Mouse (Mus musculus) liver, embryonic 11.5 days (tissue): ENCODE data around the gene Zfp810. TPM values are rescaled to one million over a fixed set of nuclear protein-coding genes. Genes with fewer than 3 reads are reported as not detected.
A peak's percentile ranks its signal among the peaks of the same experiment; 100 is the strongest.

Source experiments
- ATAC-seq: fragments of 200-750 bp; cut with Nextera tagmentation; replicated peaks from 2 replicates; pipeline ENCODE4 v1.8.0; 2017; ENCODE audit warnings: moderate number of reproducible peaks, mild to moderate bottlenecking, moderate TSS enrichment, moderate library complexity; ENCODE audit not compliant: low FRiP score
- DNase-seq: peaks from one replicate; pipeline ENCODE4 v3.0.0-alpha.2; 2017; ENCODE audit warnings: low spot score
- H3K27ac ChIP-seq: fragments of 300-500 bp; sonication (generic); 2 replicates; pipeline ENCODE4 v1.5.1; 2014; ENCODE audit warnings: mild to moderate bottlenecking, low read depth, low read length, control low read depth
- H3K27me3 ChIP-seq: fragments of 300-500 bp; sonication (generic); replicated peaks from 2 replicates; pipeline ENCODE4 v1.6.1; 2014; ENCODE audit warnings: low read length, mixed read lengths; ENCODE audit not compliant: control insufficient read depth, insufficient read depth
- H3K36me3 ChIP-seq: fragments of 300-500 bp; sonication (generic); 2 replicates; pipeline ENCODE4 v1.6.1; 2014; ENCODE audit warnings: mild to moderate bottlenecking, low read length, moderate library complexity, mixed read lengths; ENCODE audit not compliant: control insufficient read depth, insufficient read depth
- H3K4me1 ChIP-seq: fragments of 300-500 bp; sonication (generic); replicated peaks from 2 replicates; pipeline ENCODE4 v1.6.1; 2014; ENCODE audit warnings: low read length, mixed read lengths; ENCODE audit not compliant: control insufficient read depth, insufficient read depth
- H3K4me2 ChIP-seq: fragments of 300-500 bp; sonication (generic); 2 replicates; pipeline ENCODE4 v1.6.1; 2014; ENCODE audit warnings: mild to moderate bottlenecking, control low read depth, moderate library complexity
- H3K4me3 ChIP-seq: fragments of 300-500 bp; sonication (generic); 2 replicates; pipeline ENCODE4 v1.5.1; 2014; ENCODE audit warnings: low read depth, low read length, control low read depth
- H3K9ac ChIP-seq: fragments of 300-500 bp; sonication (generic); 2 replicates; pipeline ENCODE4 v1.6.1; 2014; ENCODE audit warnings: low read depth, low read length, control low read depth
- H3K9me3 ChIP-seq: fragments of 300-500 bp; sonication (generic); 2 replicates; pipeline ENCODE4 v1.6.1; 2016; ENCODE audit warnings: low read length, inconsistent platforms, mixed read lengths; ENCODE audit not compliant: control insufficient read depth
- WGBS: fragments of 180-500 bp; shearing (Covaris S2); extraction: QIAGEN DNeasy Blood & Tissue Kit; methylation state at CpG from one replicate; pipeline ENCODE4 v1.1.7; 2014; 5-methylcytosine and 5-hydroxymethylcytosine counted together
- polyA plus RNA-seq: library from polyadenylated mRNA; unstranded; fragments of >200 nt; fragmentation: Nextera tagmentation; extraction: Ambion mirVana; gene quantifications from 2 replicates; pipeline ENCODE4 v1.2.1, GENCODE M21; 2014

Gene Zfp810
- polyA plus RNA-seq, 1 experiment from 2014 or later = 12.1 TPM

DNA sequence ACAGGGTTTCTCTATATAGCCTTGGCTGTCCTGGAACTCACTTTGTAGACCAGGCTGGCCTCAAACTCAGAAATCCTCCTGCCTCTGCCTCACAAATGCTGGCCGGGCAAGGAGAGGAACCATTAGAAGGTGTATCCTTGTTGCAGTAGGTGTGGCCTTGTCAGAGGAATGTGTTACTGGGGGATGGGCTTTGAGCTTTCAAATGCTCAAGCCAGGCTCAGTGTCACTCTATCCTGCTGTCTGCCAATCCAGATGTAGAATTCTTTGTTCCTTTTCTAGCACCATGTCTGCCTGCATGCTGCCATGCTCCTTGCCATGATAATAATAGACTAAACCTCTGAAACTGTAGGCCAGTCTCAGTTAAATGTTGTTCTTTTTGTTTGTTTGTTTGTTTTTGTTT lies 5.2 kb downstream of the Zfp810 start:
- no peak overlapping the region for H3K4me3 ChIP-seq
- WGBS = 69% methylated on average over 1 of the region's 1 CpGs
- DNase-seq = no peak
- no peak for ATAC-seq
- no peaks in the 10 kb centered on the region for H3K27me3 ChIP-seq
- H3K27ac ChIP-seq = no peak overlapping the region
- H3K36me3 ChIP-seq = peaks cover 26% of the 10 kb centered on the region
- H3K4me2 ChIP-seq = no peak overlapping the region
- no peak overlapping the region for H3K9ac ChIP-seq
- no peaks in the 10 kb centered on the region for H3K4me1 ChIP-seq
- H3K9me3 ChIP-seq = no peaks in the 10 kb centered on the region

DNA sequence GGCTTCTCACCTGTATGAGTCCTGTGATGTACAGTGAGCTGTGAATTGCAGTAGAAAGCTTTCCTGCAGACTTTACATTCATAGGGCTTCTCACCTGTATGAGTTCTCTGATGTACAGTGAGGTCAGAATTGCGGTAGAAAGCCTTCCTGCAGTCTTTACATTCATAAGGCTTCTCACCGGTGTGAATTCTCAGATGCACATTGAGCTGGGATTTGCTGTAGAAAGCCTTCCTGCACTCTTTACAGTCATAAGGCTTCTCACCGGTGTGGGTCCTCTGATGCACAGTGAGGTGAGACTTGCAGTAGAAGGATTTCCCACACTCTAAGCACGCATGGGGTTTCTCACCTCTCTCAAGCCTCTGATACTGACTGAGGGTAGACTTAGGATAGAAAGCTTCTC lies 28.7 kb downstream of the Zfp810 start:
- Histone ChIP-seq H3K9me3 (peaks cover 47% of the 10 kb centered on the region), H3K4me3 (no peak overlapping the region), H3K36me3 (peaks cover 72% of the 10 kb centered on the region), H3K4me2 (no peak overlapping the region), H3K9ac (no peak overlapping the region), H3K27me3 (no peaks in the 10 kb centered on the region), H3K4me1 (no peaks in the 10 kb centered on the region), H3K27ac (no peak overlapping the region)
- ATAC-seq = no peak
- WGBS = 92% methylated on average over 4 of the region's 4 CpGs
- no peak for DNase-seq

DNA sequence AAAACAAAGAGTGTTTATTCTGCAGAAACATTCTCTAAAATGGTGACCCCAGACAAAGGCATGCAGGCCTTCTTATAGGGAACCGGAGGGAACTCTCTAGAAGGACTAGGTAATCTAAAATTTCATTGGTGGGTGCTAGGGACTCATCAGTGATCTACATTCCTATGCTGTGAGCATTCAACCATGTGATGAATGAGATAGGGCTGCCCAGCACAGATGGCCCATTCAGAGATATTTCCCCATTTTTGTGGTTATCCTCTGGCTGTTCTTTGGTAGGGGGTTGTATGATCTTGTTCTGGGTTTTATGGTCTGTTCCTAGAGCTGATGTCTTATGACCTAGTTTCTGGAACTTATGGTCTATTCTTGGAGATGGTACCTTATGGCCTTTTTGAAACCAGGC lies 38.6 kb downstream of the Zfp810 start:
- H3K27me3 ChIP-seq = no peaks in the 10 kb centered on the region
- ATAC-seq (no peak), DNase-seq (no peak)
- H3K36me3 ChIP-seq = 0 out of 2 replicates have a peak, but pooled peaks cover 2% of the 10 kb centered on the region
- H3K4me3 ChIP-seq = no peak overlapping the region
- H3K4me2 ChIP-seq = no peak overlapping the region
- no peaks in the 10 kb centered on the region for H3K4me1 ChIP-seq
- no peaks in the 10 kb centered on the region; the same call in 1 of the 2 replicates for H3K9me3 ChIP-seq
- WGBS = 88% methylated on average over 1 of the region's 1 CpGs
- no peak overlapping the region for H3K27ac ChIP-seq
- H3K9ac ChIP-seq = no peak overlapping the region

DNA sequence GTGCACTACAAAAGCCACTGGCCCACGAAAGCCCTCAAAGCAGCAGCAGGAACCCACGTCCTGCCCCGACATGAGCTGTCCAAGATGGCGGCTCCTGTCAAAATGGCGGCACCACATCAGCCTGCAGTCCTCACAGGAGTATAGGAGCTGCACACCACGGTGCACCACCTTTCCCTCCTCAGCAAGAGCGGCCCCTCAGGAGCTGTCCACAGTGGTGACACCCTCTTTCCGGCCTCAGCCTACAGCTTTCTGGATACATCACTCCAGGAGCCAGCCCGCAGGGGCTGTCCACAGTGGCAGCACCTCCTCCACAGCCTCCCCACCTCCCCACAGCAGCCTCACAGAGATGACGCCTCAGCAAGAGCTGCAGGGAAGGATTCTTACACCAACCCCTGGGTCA lies 44.8 kb downstream of the Zfp810 start:
- no peak for ATAC-seq
- 85% methylated on average over 10 of the region's 10 CpGs for WGBS
- Histone ChIP-seq H3K9ac (no peak overlapping the region), H3K4me3 (no peak overlapping the region), H3K27ac (no peak overlapping the region), H3K4me1 (no peaks in the 10 kb centered on the region), H3K4me2 (no peak overlapping the region), H3K27me3 (no peaks in the 10 kb centered on the region), H3K36me3 (no peaks in the 10 kb centered on the region), H3K9me3 (no peaks in the 10 kb centered on the region; the same call in 1 of the 2 replicates)
- no peak for DNase-seq

DNA sequence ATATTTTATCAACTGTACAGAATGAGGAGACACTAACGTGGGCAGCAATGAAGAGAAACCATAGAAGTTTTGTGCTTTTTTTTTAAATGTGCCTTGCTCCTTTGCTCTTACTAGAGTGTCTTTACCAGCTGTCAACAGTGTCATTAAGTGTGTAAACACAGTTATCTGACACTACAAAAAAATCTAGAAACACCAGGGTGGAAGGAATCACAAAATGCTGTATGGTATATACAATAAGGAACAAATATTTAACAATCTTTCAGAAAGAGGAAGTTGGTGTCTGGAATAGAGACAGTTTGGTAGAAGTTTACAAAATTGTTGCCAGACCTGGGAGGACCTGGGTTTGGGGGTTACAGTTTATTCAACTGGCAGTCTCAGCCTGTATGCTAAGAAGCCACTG lies 45.9 kb downstream of the Zfp810 start:
- Histone ChIP-seq H3K27me3 (no peaks in the 10 kb centered on the region), H3K4me1 (no peaks in the 10 kb centered on the region), H3K27ac (no peak overlapping the region), H3K9ac (no peak overlapping the region), H3K9me3 (no peaks in the 10 kb centered on the region; the same call in 1 of the 2 replicates), H3K36me3 (peaks cover 1% of the 10 kb centered on the region; the same call in 1 of the 2 replicates), H3K4me3 (no peak overlapping the region), H3K4me2 (no peak overlapping the region)
- ATAC-seq (no peak), DNase-seq (no peak)
- WGBS = 74% methylated on average over 1 of the region's 1 CpGs

DNA sequence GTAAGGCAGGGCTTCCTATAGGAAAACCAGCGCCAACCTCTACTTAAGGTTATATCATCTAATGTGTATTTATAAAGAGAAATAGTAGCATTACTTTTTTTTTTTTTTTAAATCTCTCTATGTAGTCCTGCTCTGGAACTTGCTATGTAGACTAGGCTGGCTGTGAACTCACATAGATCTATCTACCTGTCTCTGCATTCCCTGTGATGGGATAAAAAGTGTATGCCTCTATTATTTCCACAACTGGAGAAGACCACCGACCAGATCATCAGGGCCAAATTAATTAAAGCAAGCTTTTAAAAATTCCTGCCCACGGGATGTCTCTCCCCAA lies 47.4 kb downstream of the Zfp810 start:
- Histone ChIP-seq H3K27me3 (no peaks in the 10 kb centered on the region), H3K36me3 (peaks cover 14% of the 10 kb centered on the region), H3K4me1 (no peaks in the 10 kb centered on the region), H3K4me2 (peak overlapping the region; percentile 85), H3K27ac (no peak overlapping the region), H3K9ac (peak overlapping the region; percentile 82; the same call in 1 of the 2 replicates), H3K4me3 (peak overlapping the region; percentile 87), H3K9me3 (peaks cover 3% of the 10 kb centered on the region; the same call in 1 of the 2 replicates)
- ATAC-seq (no peak), DNase-seq (no peak)
- 25% methylated on average over 3 of the region's 3 CpGs for WGBS

DNA sequence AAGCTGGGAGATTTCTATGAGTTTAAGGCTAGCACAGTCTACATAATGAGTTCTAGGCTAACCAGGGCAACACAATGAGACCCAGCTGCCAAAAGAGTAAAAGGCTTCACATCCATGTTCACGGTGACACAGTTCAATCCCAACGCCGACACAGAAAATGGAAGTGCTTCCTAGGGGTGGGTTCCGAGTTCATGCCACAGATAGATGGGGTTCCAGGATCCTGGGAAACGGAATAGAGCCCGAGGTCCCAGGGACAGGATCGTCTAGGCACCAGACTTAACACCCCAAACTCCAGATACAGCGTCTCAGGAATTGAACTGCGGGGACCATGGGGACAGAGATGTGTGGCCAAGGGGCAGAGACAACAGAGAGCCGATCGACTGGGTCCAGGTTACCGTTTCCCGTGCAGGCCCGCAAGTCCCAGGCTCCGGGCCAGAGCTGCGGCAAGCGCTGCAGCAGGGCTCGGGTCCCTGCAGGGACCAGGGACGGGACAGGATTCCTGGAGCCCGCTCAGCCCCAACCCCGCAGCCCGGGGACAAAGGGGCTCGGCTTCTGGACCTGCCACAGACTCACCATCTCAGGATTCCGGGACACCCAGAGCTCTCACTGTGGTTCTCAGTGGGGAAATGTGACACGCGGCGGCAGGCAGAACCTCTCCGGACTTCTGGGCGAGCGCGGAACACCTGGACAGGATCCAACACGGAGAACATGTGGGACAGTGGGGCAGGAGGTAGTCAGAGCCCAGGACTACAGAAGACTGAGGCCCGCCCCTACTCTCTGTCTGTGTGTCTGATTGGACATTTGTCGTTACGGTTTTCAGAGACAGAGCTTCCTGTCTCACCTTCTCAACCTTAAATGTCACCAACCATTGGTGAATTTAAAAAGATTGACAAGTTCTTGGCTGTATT lies 48.0 kb downstream of the Zfp810 start, which contains the start of gene Zfp599:
TSS of gene Zfp599 (minus strand) at position 712 of the 908 bp plus-strand sequence.
- 2% methylated on average over 35 of the region's 35 CpGs for WGBS
- Histone ChIP-seq H3K9ac (peak within 1 kb of the TSS; percentile 82), H3K27ac (no peak within 1 kb of the TSS), H3K36me3 (peaks cover 14% of the 10 kb centered on the region), H3K4me2 (peak within 1 kb of the TSS; percentile 85), H3K9me3 (peaks cover 3% of the 10 kb centered on the region; the same call in 1 of the 2 replicates), H3K27me3 (no peaks in the 10 kb centered on the region), H3K4me1 (no peaks in the 10 kb centered on the region), H3K4me3 (peak within 1 kb of the TSS; percentile 87)
- ATAC-seq (peak; percentile 99), DNase-seq (peak; percentile 76)

DNA sequence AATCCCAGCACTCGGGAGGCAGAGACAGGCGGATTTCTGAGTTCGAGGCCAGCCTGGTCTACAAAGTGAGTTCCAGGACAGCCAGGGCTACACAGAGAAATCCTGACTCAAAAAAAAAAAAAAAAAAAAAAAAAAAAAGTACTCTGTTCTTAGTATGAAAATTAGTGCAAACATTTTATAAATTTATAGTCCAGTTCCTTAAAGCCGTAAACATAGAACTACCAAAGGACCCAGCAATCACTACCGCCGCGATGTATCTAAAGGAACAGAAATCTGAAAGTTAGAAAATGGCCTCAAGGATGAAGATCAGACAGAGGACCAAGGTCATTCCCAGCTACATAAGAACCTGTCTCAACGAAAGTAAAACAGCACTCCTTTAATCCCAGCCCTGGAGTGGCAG lies 48.7 kb downstream of the Zfp810 start:
- peaks cover 19% of the 10 kb centered on the region for H3K36me3 ChIP-seq
- no peaks in the 10 kb centered on the region for H3K27me3 ChIP-seq
- peak overlapping the region; percentile 87 for H3K4me3 ChIP-seq
- H3K27ac ChIP-seq = no peak overlapping the region
- peak overlapping the region; percentile 82 for H3K9ac ChIP-seq
- ATAC-seq = no peak
- no peaks in the 10 kb centered on the region for H3K4me1 ChIP-seq
- H3K9me3 ChIP-seq = peaks cover 3% of the 10 kb centered on the region; the same call in 1 of the 2 replicates
- WGBS = 76% methylated on average over 8 of the region's 8 CpGs
- DNase-seq = no peak
- peak overlapping the region; percentile 85 for H3K4me2 ChIP-seq

DNA sequence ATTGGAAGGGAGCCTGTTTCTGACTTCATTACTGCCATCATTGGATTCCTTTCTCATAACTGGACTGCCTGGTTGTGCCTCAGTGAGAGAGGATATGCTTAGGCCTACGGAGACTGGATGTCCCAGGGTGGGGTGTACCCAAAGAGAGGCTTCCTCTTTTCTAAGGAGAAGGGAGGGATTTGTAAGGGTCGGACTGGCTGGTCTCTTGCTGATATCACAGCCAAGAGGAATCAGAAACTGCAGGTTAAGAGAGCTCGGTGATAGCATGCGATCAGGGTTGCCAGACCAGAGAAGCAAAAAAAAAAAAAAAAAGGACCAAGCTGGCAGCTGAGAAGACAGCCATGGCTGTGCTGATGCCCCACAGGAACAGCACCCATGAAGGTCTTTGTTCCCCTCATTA lies 50.9 kb downstream of the Zfp810 start:
- WGBS = 61% methylated on average over 4 of the region's 4 CpGs
- H3K4me1 ChIP-seq = no peaks in the 10 kb centered on the region
- no peak overlapping the region for H3K27ac ChIP-seq
- ATAC-seq (no peak), DNase-seq (no peak)
- no peak overlapping the region for H3K4me3 ChIP-seq
- H3K4me2 ChIP-seq = no peak overlapping the region
- H3K9me3 ChIP-seq = peaks cover 6% of the 10 kb centered on the region; the same call in 1 of the 2 replicates
- H3K9ac ChIP-seq = no peak overlapping the region
- peaks cover 36% of the 10 kb centered on the region for H3K36me3 ChIP-seq
- no peaks in the 10 kb centered on the region for H3K27me3 ChIP-seq
